ENCODE assay signal across 7 mouse cellular contexts in genomic region chr11:5877921-5878526, GRCm38 (mm10). TPM values are rescaled to one million over a fixed set of nuclear protein-coding genes. Genes with fewer than 3 reads are reported as not detected.
DNase-seq lines count a peak whose midpoint lies in the region; ATAC-seq lines count a peak whose summit lies in the region.

TSS of gene Pold2 (minus strand) at chr11:5878292.

- H3K36me3 ChIP-seq in intestine, embryonic 16.5 days (ENCODE audit: control insufficient read depth, insufficient read depth, low read length), result peaks cover 26% of the 10 kb centered on the region
- peaks cover 8% of the 10 kb centered on the region for H3K36me3 ChIP-seq in midbrain, embryonic 11.5 days (ENCODE audit: control insufficient read depth, insufficient read depth, low read length)

- H3K27ac ChIP-seq in intestine, embryonic 16.5 days (ENCODE audit: low read length), result peak within 1 kb of the TSS; percentile 84
- H3K27ac ChIP-seq in midbrain, embryonic 11.5 days (ENCODE audit: low read depth, low read length), result peak within 1 kb of the TSS; percentile 69

- ATAC-seq in intestine, embryonic 16.5 days, result peak; percentile 99
- ATAC-seq in midbrain, embryonic 11.5 days (ENCODE audit: low FRiP score), result peak; percentile 99

- H3K4me1 ChIP-seq in intestine, embryonic 16.5 days (ENCODE audit: control insufficient read depth, insufficient read depth, low read length), result peaks cover 26% of the 10 kb centered on the region
- peaks cover 15% of the 10 kb centered on the region for H3K4me1 ChIP-seq in midbrain, embryonic 11.5 days (ENCODE audit: control insufficient read depth, insufficient read depth, low read length)

- peak within 1 kb of the TSS; percentile 79 for H3K4me2 ChIP-seq in intestine, embryonic 16.5 days (ENCODE audit: low read depth, low read length)
- peak within 1 kb of the TSS; percentile 62 for H3K4me2 ChIP-seq in midbrain, embryonic 11.5 days

- H3K4me3 ChIP-seq in intestine, embryonic 16.5 days (ENCODE audit: low read length), result peak within 1 kb of the TSS; percentile 74
- peak within 1 kb of the TSS; percentile 57 for H3K4me3 ChIP-seq in midbrain, embryonic 11.5 days (ENCODE audit: low read depth, low read length)

- intact Hi-C loops in left cerebral cortex, postnatal 36 days (cut with DNase I), result loop anchor here (2.0 to 5.0 kb wide), 3 partner anchors 41 to 91 kb away; partner anchors contain the start of genes Dbnl, Polm and Ykt6

- peak; percentile 97 for DNase-seq in adrenal gland, adult 8-10 months
- DNase-seq in embryo, embryonic 9.5 days (ENCODE audit: extremely low spot score), result peak; percentile 98
- peak; percentile 95 to 98 for DNase-seq in gastrocnemius, postnatal 4 days (ENCODE audit: low spot score in 2 of 2)
- peak; percentile 97 to 98 for DNase-seq in left cerebral cortex, postnatal 36 days (ENCODE audit: low spot score in 2 of 2)
- peak; percentile 99 for DNase-seq in midbrain, embryonic 11.5 days (ENCODE audit: low spot score, missing footprints)
- DNase-seq in skeletal muscle tissue, adult 2 months (ENCODE audit: low read depth, low spot score), result peak; percentile 97

- H3K27me3 ChIP-seq in intestine, embryonic 16.5 days (replicated peaks; ENCODE audit: control insufficient read depth, insufficient read depth, low read length), result no peaks in the 10 kb centered on the region
- no peaks in the 10 kb centered on the region for H3K27me3 ChIP-seq in midbrain, embryonic 11.5 days (ENCODE audit: control insufficient read depth, insufficient read depth, low read length)

- H3K9ac ChIP-seq in intestine, embryonic 16.5 days (ENCODE audit: low read depth, low read length), result peak within 1 kb of the TSS; percentile 81
- H3K9ac ChIP-seq in midbrain, embryonic 11.5 days (ENCODE audit: low read length), result peak within 1 kb of the TSS; percentile 72

- 0% methylated on average over 52 of the region's 52 CpGs for WGBS in intestine, embryonic 16.5 days
- WGBS in midbrain, embryonic 11.5 days, result under 1% methylated on average over 52 of the region's 52 CpGs

- H3K9me3 ChIP-seq in intestine, embryonic 16.5 days (ENCODE audit: control insufficient read depth, low read length), result peaks cover 3% of the 10 kb centered on the region; the same call in 1 of the 2 replicates
- H3K9me3 ChIP-seq in midbrain, embryonic 11.5 days (ENCODE audit: control insufficient read depth, low read length), result no peaks in the 10 kb centered on the region

RNA-seq across cellular contexts. Expression of gene Pold2, which starts in this region (rescaled TPM):
- 10 to 100 TPM; 39.6 to 67.0 (median 51.5) TPM for total RNA-seq in adrenal gland, adult 8-10 months (2022)
- 10 to 100 TPM; 54.1 to 61.3 TPM for total RNA-seq in gastrocnemius, postnatal 4 days (2021)
- 119 and 141 TPM in 2 replicates for polyA plus RNA-seq in intestine, embryonic 16.5 days (2015; fragmentation: Nextera tagmentation; extraction: Ambion mirVana)
- 10 to 100 TPM; 18.0 to 19.2 TPM for total RNA-seq in left cerebral cortex, postnatal 36 days (2021)
- 83.8 and 97.4 TPM in 2 replicates for polyA plus RNA-seq in midbrain, embryonic 11.5 days (2014; fragmentation: Nextera tagmentation; extraction: Ambion mirVana)

Comparison
In these comparisons a context has a peak if more than half of its experiments do, and no peak if none do; other contexts are left out.
1. Peak in every context shown above with its lines: DNase-seq, ATAC-seq, H3K4me3 ChIP-seq and H3K27ac ChIP-seq.